Mouse (Mus musculus) bone marrow, adult 2 months (tissue): Measurements from ENCODE around the gene Prpf40b.

ENCODE experiments used
- CTCF ChIP-seq: fragments of 200-500 bp; IDR thresholded peaks from 2 replicates; pipeline ENCODE4 v1.5.1; 2011; ENCODE audit warnings: low read length, control low read depth; ENCODE audit not compliant: control insufficient read depth, insufficient read depth
- POLR2A ChIP-seq: fragments of 200-500 bp; IDR thresholded peaks from 2 replicates; pipeline ENCODE4 v1.6.1; 2011; ENCODE audit warnings: low read depth, mild to moderate bottlenecking, control low read depth, low read length, borderline replicate concordance; ENCODE audit not compliant: control insufficient read depth

GRCm38 (mm10) chr15:99326407-99326806 lies 31.5 kb downstream of the Prpf40b start:
- TF ChIP-seq POLR2A (no peak), CTCF (no peak)
